Mouse (Mus musculus) thymus, postnatal 4 days (tissue): Measurements from ENCODE around the gene Cdkn2b.
A peak's percentile ranks its signal among the peaks of the same experiment; 100 is the strongest.

Source experiments
- DNase-seq: peaks from one replicate; pipeline ENCODE4 v3.0.0; 2021

Gene Cdkn2b

GRCm38 (mm10) chr4:89289028-89289427, 21.8 kb downstream of the Cdkn2b start:
- no peak for DNase-seq

- DNase-seq: no peak
Observed at GRCm38 (mm10) chr4:89286566-89286965, 24.3 kb downstream of the Cdkn2b start.

- no peak for DNase-seq
Observed at GRCm38 (mm10) chr4:89285688-89286087, 25.2 kb downstream of the Cdkn2b start.

GRCm38 (mm10) chr4:89282661-89283060, 28.2 kb downstream of the Cdkn2b start:
- no peak for DNase-seq

- DNase-seq: peak; percentile 42
Observed at GRCm38 (mm10) chr4:89282036-89282566, 28.7 kb downstream of the Cdkn2b start.

GRCm38 (mm10) chr4:89281236-89281635, 29.6 kb downstream of the Cdkn2b start:
- DNase-seq: no peak

- DNase-seq: no peak
Observed at GRCm38 (mm10) chr4:89279641-89280040, 31.2 kb downstream of the Cdkn2b start.

- DNase-seq: no peak
Observed at GRCm38 (mm10) chr4:89277381-89277940, 33.4 kb downstream of the Cdkn2b start.

- no peak for DNase-seq
Observed at GRCm38 (mm10) chr4:89276669-89277219, 34.1 kb downstream of the Cdkn2b start.

- no peak for DNase-seq
Observed at GRCm38 (mm10) chr4:89275811-89276584, 34.8 kb downstream of the Cdkn2b start.

- no peak for DNase-seq
Observed at GRCm38 (mm10) chr4:89274829-89275548, 35.9 kb downstream of the Cdkn2b start.

GRCm38 (mm10) chr4:89274006-89274405, 36.8 kb downstream of the Cdkn2b start:
- no peak for DNase-seq

- no peak for DNase-seq
Observed at GRCm38 (mm10) chr4:89273585-89273984, 37.3 kb downstream of the Cdkn2b start.

GRCm38 (mm10) chr4:89272961-89273540, 37.8 kb downstream of the Cdkn2b start:
- DNase-seq: no peak

GRCm38 (mm10) chr4:89272101-89272718, 38.6 kb downstream of the Cdkn2b start:
- DNase-seq: no peak

- no peak for DNase-seq
Observed at GRCm38 (mm10) chr4:89257768-89258167, 53.1 kb downstream of the Cdkn2b start.
